Mouse (Mus musculus) midbrain, embryonic 15.5 days (tissue): ENCODE measurements around the gene Shc4. TPM values are rescaled to one million over a fixed set of nuclear protein-coding genes. Genes with fewer than 3 reads are reported as not detected.

ENCODE experiments used
- ATAC-seq: fragments of 200-750 bp; cut with Nextera tagmentation; replicated peaks from 2 replicates; pipeline ENCODE4 v1.8.0; 2017; ENCODE audit warnings: moderate TSS enrichment
- H3K27ac ChIP-seq: fragments of 300-500 bp; sonication (generic); 2 replicates; pipeline ENCODE4 v1.5.1; 2015; ENCODE audit warnings: mild to moderate bottlenecking, inconsistent platforms
- H3K27me3 ChIP-seq: fragments of 300-500 bp; sonication (generic); replicated peaks from 2 replicates; pipeline ENCODE4 v1.6.1; 2015; ENCODE audit warnings: inconsistent platforms
- H3K36me3 ChIP-seq: fragments of 300-500 bp; sonication (generic); replicated peaks from 2 replicates; pipeline ENCODE4 v1.6.1; 2015; ENCODE audit warnings: inconsistent platforms
- H3K4me1 ChIP-seq: fragments of 300-500 bp; sonication (generic); 2 replicates; pipeline ENCODE4 v1.6.1; 2015; ENCODE audit warnings: inconsistent platforms
- H3K4me2 ChIP-seq: fragments of 300-500 bp; sonication (generic); 2 replicates; pipeline ENCODE4 v1.6.1; 2015; ENCODE audit warnings: inconsistent platforms, mild to moderate bottlenecking, moderate library complexity
- H3K4me3 ChIP-seq: fragments of 300-500 bp; sonication (generic); 2 replicates; pipeline ENCODE4 v1.5.1; 2015; ENCODE audit warnings: mild to moderate bottlenecking, inconsistent platforms
- H3K9ac ChIP-seq: fragments of 300-500 bp; sonication (generic); 2 replicates; pipeline ENCODE4 v1.6.1; 2015; ENCODE audit warnings: mild to moderate bottlenecking, inconsistent platforms
- H3K9me3 ChIP-seq: fragments of 300-500 bp; sonication (generic); 2 replicates; pipeline ENCODE4 v1.6.1; 2016; ENCODE audit warnings: inconsistent platforms
- WGBS: fragments of 180-500 bp; shearing (Covaris S2); methylation state at CpG from one replicate; pipeline ENCODE4 v1.1.7; 2015; ENCODE audit warnings: mixed read lengths; 5-methylcytosine and 5-hydroxymethylcytosine counted together
- polyA plus RNA-seq: library from polyadenylated mRNA; unstranded; fragments of >200 nt; fragmentation: Nextera tagmentation; extraction: Ambion mirVana; gene quantifications from 2 replicates; pipeline ENCODE4 v1.2.1, GENCODE M21; 2015

Shc4 gene
- polyA plus RNA-seq, 1 experiment from 2014 or later: 3.7 TPM

DNA sequence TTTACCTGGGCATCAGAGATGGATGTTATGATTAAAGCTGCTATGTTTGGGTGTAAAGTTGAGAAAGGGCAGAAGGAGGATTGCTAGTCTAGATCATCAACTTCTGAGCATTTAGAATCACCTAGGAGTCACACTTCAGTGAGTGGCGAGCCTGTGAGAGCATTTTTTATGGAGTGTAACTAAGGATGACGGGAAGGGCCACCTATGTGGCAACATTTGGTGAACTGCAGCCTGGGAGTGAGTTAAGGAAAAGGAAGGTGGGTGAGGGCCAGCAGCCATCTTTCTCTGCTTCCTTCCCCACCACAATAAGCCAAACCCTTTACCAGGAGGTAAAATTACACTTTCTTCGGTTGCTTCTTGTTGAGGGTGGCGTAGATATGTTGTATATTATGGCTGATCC, 132.1 kb downstream of the Shc4 start:
- Histone ChIP-seq H3K4me2 (no peak overlapping the region), H3K27me3 (no peaks in the 10 kb centered on the region), H3K4me1 (no peaks in the 10 kb centered on the region), H3K36me3 (no peaks in the 10 kb centered on the region; the same call in 1 of the 2 replicates), H3K9me3 (no peaks in the 10 kb centered on the region), H3K27ac (no peak overlapping the region), H3K9ac (no peak overlapping the region), H3K4me3 (no peak overlapping the region)
- 94% methylated on average over 4 of the region's 4 CpGs for WGBS
- no peak for ATAC-seq

- no peaks in the 10 kb centered on the region for H3K4me1 ChIP-seq
- no peak overlapping the region for H3K4me3 ChIP-seq
- no peaks in the 10 kb centered on the region for H3K27me3 ChIP-seq
- H3K9ac ChIP-seq: no peak overlapping the region
- ATAC-seq: no peak
- no peak overlapping the region for H3K27ac ChIP-seq
- H3K4me2 ChIP-seq: no peak overlapping the region
- H3K36me3 ChIP-seq: no peaks in the 10 kb centered on the region; the same call in 1 of the 2 replicates
- no peaks in the 10 kb centered on the region for H3K9me3 ChIP-seq
- WGBS: 95% methylated on average over 12 of the region's 12 CpGs
Observed at GRCm38 (mm10) chr2:125589287-125589686, 134.7 kb downstream of the Shc4 start.

GRCm38 (mm10) chr2:125581081-125581480, 142.9 kb downstream of the Shc4 start:
- Histone ChIP-seq H3K4me3 (no peak overlapping the region), H3K36me3 (peaks cover 4% of the 10 kb centered on the region; the same call in 1 of the 2 replicates), H3K9me3 (no peaks in the 10 kb centered on the region), H3K27me3 (no peaks in the 10 kb centered on the region), H3K9ac (no peak overlapping the region), H3K4me1 (no peaks in the 10 kb centered on the region), H3K27ac (no peak overlapping the region), H3K4me2 (no peak overlapping the region)
- 91% methylated on average over 5 of the region's 5 CpGs for WGBS
- no peak for ATAC-seq

DNA sequence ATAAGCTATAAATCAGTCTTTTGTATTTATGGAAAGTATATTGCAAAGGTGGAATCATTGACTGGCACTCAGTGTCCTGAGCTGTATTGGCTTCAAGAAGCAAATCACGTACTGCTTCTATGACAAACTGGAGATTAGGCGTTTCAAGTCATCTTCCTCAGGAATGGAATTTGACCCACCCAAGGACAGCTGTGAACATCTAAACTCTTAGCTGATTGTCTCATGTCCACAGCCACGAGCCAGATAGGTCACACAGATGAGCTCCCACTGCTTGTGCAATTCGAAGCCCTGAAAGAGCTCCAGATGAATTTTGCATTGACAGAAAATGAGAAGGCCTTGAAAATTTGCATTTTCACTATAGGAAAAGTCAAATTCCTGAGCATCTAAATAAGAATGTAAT, 146.3 kb downstream of the Shc4 start:
- WGBS: 78% methylated on average over 4 of the region's 4 CpGs
- Histone ChIP-seq H3K4me3 (no peak overlapping the region), H3K4me1 (no peaks in the 10 kb centered on the region), H3K9me3 (no peaks in the 10 kb centered on the region), H3K4me2 (no peak overlapping the region), H3K27ac (no peak overlapping the region), H3K9ac (no peak overlapping the region), H3K36me3 (peaks cover 11% of the 10 kb centered on the region; the same call in 1 of the 2 replicates), H3K27me3 (no peaks in the 10 kb centered on the region)
- no peak for ATAC-seq

Other genes starting within 250 kb of the Shc4 start
- gene Gm9913, start 219.1 kb downstream of the Shc4 start, polyA plus RNA-seq: 0.09 and 0.10 TPM in 2 replicates
- 2.5 and 2.7 TPM in 2 replicates for gene Fbn1, start 216.2 kb downstream of the Shc4 start, polyA plus RNA-seq
- 2.8 and 3.0 TPM in 2 replicates for gene Cep152, start 99.0 kb downstream of the Shc4 start, polyA plus RNA-seq
- 376 and 397 TPM in 2 replicates for gene Eid1, start 51.1 kb downstream of the Shc4 start, polyA plus RNA-seq
- gene Secisbp2l, start 58.7 kb upstream of the Shc4 start, polyA plus RNA-seq: 30.5 and 32.7 TPM in 2 replicates
- gene Galk2, start 135.0 kb upstream of the Shc4 start, polyA plus RNA-seq: 31.4 and 31.8 TPM in 2 replicates
- gene Cops2, start 135.0 kb upstream of the Shc4 start, polyA plus RNA-seq: 58.0 and 58.1 TPM in 2 replicates